Mouse (Mus musculus): Measurements from ENCODE around the gene Sdc1. TPM values are rescaled to one million over a fixed set of nuclear protein-coding genes. Genes with fewer than 3 reads are reported as not detected.

The Sdc1 gene
- polyA plus RNA-seq (2016; fragmentation: Nextera tagmentation; extraction: Ambion mirVana), result 245 and 261 TPM in 2 replicates

DNA sequence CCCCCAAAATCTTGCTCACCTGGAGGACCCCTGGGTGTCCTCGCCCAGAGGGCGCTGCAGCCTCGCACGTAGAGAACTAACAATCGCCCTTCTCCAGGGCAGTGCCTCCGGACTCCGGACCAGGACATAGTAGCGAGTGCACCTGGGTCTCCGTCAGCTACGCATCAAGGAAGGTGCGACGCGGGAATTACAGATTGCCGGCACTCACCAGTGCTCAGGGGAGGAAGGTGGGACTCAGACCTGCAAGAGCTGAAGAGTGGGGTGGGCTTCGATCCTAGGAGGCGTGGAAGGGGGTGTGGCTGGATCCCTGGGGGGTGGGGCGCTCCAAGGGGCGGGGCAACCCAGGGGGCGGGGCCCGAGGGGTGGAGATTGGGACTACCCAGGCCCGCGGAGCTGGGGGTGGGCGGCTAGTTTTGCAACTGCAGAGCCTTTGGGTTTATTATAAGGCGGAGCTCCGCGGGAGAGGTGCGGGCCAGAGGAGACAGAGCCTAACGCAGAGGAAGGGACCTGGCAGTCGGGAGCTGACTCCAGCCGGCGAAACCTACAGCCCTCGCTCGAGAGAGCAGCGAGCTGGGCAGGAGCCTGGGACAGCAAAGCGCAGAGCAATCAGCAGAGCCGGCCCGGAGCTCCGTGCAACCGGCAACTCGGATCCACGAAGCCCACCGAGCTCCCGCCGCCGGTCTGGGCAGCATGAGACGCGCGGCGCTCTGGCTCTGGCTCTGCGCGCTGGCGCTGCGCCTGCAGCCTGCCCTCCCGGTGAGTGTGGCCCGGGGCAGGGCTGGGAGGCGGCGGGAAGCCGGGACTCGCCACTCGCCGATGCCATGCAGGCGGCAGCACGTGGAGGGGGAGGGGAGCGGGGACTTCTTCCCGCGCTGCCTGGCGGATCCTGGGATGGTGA lies at the start of gene Sdc1:
TSS of gene Sdc1 (plus strand) at position 378 of the 898 bp plus-strand sequence.
- WGBS, result under 1% methylated on average over 67 of the region's 67 CpGs

DNA sequence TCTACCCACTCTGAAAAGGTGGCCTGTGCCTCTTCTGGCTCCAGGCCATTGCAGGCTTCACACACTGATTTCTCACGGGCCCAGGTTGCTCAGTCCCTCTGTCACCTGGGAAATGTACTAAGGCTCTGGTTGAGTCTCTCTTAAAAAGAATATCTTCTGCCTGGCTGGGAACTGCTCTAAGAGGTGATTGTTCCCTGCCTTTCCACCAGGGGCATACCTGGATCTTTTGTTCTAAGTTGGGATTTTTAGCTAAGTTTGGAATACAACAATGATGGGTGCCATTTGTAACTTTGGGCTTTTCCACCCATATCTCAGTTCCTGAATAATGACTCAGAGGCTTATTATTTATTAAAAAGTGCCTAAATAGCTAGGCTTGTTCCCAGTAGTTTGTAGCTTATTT lies 44.2 kb upstream of the Sdc1 start:
- 68% methylated on average over 1 of the region's 1 CpGs for WGBS
- H3K36me3 ChIP-seq, result peaks cover 95% of the 10 kb centered on the region
- H3K9me3 ChIP-seq (replicated peaks), result no peaks in the 10 kb centered on the region

More for the DNA sequence above, at the start of gene Sdc1:
- Histone ChIP-seq H3K36me3 (peaks cover 7% of the 10 kb centered on the region; the same call in 1 of the 2 replicates), H3K4me3 (peak within 1 kb of the TSS; percentile 89), H3K27ac (peak within 1 kb of the TSS; percentile 97), H3K27me3 (ENCODE audit: low read depth, poor library complexity, severe bottlenecking) (no peaks in the 10 kb centered on the region), H3K4me1 (peaks cover 43% of the 10 kb centered on the region), H3K9me3 (replicated peaks) (no peaks in the 10 kb centered on the region)
- DNase-seq (ENCODE audit: low spot score), result peak; percentile 99

DNA sequence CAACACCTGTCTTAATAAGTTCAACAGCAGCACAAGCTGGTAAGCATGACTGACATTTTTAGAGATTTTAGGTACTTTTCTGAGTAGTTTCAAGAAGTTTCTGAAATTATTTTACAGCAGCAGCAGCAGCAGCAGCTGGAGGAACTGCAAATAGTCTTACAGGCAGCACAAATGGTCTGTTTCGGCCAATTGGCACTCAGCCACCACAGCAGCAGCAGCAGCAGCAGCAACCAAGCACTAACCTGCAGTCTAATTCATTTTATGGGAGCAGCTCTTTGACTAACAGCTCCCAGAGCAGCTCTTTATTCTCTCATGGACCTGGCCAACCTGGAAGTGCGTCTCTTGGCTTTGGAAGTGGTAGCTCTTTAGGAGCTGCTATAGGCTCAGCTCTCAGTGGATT lies 42.4 kb upstream of the Sdc1 start:
- peaks cover 94% of the 10 kb centered on the region for H3K36me3 ChIP-seq
- no peak overlapping the region for H3K27ac ChIP-seq
- no peak overlapping the region for H3K4me3 ChIP-seq
- no peaks in the 10 kb centered on the region for H3K27me3 ChIP-seq (ENCODE audit: low read depth, poor library complexity, severe bottlenecking)
- no peaks in the 10 kb centered on the region for H3K9me3 ChIP-seq (replicated peaks)
- WGBS, result 93% methylated on average over 2 of the region's 2 CpGs
- no peak for DNase-seq (ENCODE audit: low spot score)
- no peaks in the 10 kb centered on the region for H3K4me1 ChIP-seq

More for the DNA sequence above, 44.2 kb upstream of the Sdc1 start:
- no peak overlapping the region for H3K27ac ChIP-seq
- no peak overlapping the region for H3K4me3 ChIP-seq
- H3K4me1 ChIP-seq, result no peaks in the 10 kb centered on the region
- DNase-seq (ENCODE audit: low spot score), result no peak
- H3K27me3 ChIP-seq (ENCODE audit: low read depth, poor library complexity, severe bottlenecking), result no peaks in the 10 kb centered on the region

DNA sequence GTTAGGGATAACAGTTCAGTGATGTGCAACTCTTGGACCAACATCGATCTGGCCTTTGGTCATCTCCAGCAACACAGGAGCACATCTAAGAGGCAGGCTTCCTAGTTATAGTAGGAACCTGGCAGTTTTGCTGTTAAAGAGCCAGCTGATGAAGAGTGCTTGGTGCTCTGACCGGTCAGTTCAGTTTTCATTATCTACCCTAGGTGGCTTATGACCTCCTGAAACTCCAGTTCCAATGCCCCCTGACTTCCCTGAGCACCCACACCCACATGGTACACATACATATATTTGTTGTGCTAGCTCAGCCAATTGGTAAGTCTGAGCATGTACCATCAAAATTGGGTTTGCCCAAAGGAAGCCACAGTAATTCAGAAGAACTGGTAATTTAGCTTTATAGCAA lies 17.5 kb upstream of the Sdc1 start:
- no peaks in the 10 kb centered on the region for H3K9me3 ChIP-seq (replicated peaks)
- H3K4me1 ChIP-seq, result no peaks in the 10 kb centered on the region
- H3K27ac ChIP-seq, result no peak overlapping the region
- no peak overlapping the region for H3K4me3 ChIP-seq
- no peaks in the 10 kb centered on the region for H3K27me3 ChIP-seq (ENCODE audit: low read depth, poor library complexity, severe bottlenecking)
- no peak for DNase-seq (ENCODE audit: low spot score)
- 97% methylated on average over 2 of the region's 2 CpGs for WGBS
- H3K36me3 ChIP-seq, result peaks cover 99% of the 10 kb centered on the region

DNA sequence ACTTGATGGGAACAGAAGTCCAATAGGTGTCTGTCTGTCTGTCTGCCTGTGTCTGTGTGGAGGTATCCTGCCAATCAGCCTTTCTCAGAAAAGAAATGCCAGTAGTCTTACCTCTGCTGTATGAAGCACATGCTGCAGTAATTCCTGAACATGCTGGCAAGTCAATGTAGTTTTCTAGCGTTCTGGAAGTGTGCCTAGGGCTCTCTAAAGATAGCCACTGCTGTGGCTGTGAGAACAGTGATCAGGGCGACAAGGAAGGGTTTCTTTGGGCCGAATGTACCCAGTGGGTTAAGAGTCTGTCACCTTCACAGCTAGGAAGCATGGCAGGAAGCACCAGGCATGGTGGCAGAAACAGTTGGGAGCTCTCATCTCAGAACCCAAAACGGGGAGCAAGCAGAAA lies 17.0 kb upstream of the Sdc1 start:
- DNase-seq (ENCODE audit: low spot score), result no peak
- no peaks in the 10 kb centered on the region for H3K4me1 ChIP-seq
- 89% methylated on average over 4 of the region's 4 CpGs for WGBS

DNA sequence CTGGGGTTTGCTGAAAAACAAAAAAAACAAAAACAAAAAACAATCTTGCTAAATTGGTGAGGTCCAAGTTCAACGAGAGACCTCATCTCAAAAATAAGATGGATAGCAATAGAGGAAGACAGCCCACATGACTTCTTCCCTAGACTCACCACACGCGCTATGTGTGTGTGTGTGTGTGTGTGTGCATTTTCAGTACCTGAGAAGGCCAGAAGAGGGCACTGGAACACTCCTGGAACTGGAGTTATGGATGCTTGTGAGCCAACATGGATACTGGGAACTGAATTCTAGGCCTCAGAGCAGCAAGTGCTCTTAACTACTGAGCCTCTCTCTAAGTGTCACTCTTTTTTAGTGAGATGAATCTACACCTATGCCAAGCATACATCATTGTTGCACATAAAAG lies 13.1 kb upstream of the Sdc1 start:
- DNase-seq (ENCODE audit: low spot score), result no peak

More for the DNA sequence above, 17.0 kb upstream of the Sdc1 start:
- peaks cover 96% of the 10 kb centered on the region for H3K36me3 ChIP-seq
- no peaks in the 10 kb centered on the region for H3K27me3 ChIP-seq (ENCODE audit: low read depth, poor library complexity, severe bottlenecking)
- no peaks in the 10 kb centered on the region for H3K9me3 ChIP-seq (replicated peaks)
- H3K4me3 ChIP-seq, result no peak overlapping the region
- no peak overlapping the region for H3K27ac ChIP-seq

DNA sequence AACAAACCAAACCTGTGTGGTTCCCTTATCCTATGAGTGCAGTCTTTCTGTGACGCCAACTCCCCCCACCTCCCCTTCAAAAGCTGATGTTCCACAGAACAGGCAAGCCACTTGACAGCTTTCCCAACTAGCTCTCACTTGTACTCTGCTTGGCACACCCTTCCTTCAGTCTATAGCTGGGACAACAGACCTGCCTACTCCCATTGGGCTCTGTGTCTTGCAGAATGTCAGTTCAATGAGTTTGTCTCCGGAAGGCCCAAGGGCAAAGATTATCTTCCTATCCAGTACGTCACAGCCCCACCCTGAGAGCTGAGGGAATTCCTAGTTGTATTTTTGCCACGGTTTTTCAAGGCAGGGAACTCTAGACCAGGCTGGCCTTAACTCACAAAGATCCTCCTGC lies 12.0 kb upstream of the Sdc1 start:
- no peak for DNase-seq (ENCODE audit: low spot score)
- Histone ChIP-seq H3K27ac (no peak overlapping the region), H3K9me3 (replicated peaks) (no peaks in the 10 kb centered on the region), H3K4me1 (peaks cover 9% of the 10 kb centered on the region), H3K36me3 (peaks cover 50% of the 10 kb centered on the region), H3K4me3 (no peak overlapping the region), H3K27me3 (ENCODE audit: low read depth, poor library complexity, severe bottlenecking) (no peaks in the 10 kb centered on the region)
- WGBS, result 83% methylated on average over 4 of the region's 4 CpGs

More for the DNA sequence above, 13.1 kb upstream of the Sdc1 start:
- Histone ChIP-seq H3K9me3 (replicated peaks) (no peaks in the 10 kb centered on the region), H3K27me3 (ENCODE audit: low read depth, poor library complexity, severe bottlenecking) (no peaks in the 10 kb centered on the region), H3K36me3 (peaks cover 61% of the 10 kb centered on the region), H3K4me1 (peaks cover 4% of the 10 kb centered on the region), H3K4me3 (no peak overlapping the region), H3K27ac (no peak overlapping the region)
- 97% methylated on average over 3 of the region's 3 CpGs for whole genome bisulfite sequencing

DNA sequence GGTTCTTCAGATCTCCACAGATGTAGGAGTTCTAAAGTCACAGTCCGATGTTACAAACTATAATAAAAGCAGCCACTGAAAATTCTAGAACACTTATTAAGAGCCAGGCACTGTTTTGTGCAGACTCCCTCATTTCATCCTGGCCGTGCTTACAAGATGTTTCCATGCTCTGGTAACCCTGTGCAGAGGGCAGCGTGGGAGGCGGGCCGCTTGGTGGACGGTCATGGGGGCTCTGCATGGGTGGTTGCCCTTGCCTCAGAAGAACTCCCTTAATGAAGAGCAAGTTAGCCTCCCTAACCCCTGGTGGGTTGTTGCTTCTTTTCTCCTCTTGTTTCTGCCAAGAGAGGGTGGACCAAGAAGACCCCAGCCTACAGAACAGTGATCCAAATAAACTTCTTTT lies 11.3 kb upstream of the Sdc1 start:
- Histone ChIP-seq H3K36me3 (peaks cover 43% of the 10 kb centered on the region), H3K9me3 (replicated peaks) (no peaks in the 10 kb centered on the region), H3K27ac (no peak overlapping the region), H3K4me1 (peaks cover 9% of the 10 kb centered on the region), H3K4me3 (no peak overlapping the region), H3K27me3 (ENCODE audit: low read depth, poor library complexity, severe bottlenecking) (no peaks in the 10 kb centered on the region)
- no peak for DNase-seq (ENCODE audit: low spot score)
- WGBS, result 92% methylated on average over 6 of the region's 6 CpGs

DNA sequence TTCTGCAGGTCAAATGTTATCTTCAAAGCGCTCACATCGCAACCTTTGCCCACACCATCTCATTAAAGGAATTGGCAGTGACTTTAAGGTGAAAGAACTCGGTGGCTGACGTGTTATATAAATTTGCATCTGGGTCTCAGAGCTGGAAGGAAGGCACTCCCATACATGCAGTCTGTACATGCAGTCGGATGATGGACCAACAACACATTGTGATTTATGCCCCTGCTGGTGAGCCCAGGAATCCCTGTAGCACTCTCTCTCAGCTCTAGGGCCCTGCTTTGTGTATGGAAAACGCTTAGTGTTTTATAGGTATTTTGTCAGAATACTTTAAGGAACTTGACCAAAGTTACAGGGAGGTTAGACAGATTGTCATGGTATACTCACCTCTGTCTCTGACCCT lies 10.6 kb upstream of the Sdc1 start:
- H3K9me3 ChIP-seq (replicated peaks), result no peaks in the 10 kb centered on the region
- WGBS, result 83% methylated on average over 6 of the region's 6 CpGs
- DNase-seq (ENCODE audit: low spot score), result no peak
- no peak overlapping the region for H3K4me3 ChIP-seq
- peaks cover 9% of the 10 kb centered on the region for H3K4me1 ChIP-seq
- H3K27ac ChIP-seq, result no peak overlapping the region
- no peaks in the 10 kb centered on the region for H3K27me3 ChIP-seq (ENCODE audit: low read depth, poor library complexity, severe bottlenecking)
- H3K36me3 ChIP-seq, result peaks cover 35% of the 10 kb centered on the region

DNA sequence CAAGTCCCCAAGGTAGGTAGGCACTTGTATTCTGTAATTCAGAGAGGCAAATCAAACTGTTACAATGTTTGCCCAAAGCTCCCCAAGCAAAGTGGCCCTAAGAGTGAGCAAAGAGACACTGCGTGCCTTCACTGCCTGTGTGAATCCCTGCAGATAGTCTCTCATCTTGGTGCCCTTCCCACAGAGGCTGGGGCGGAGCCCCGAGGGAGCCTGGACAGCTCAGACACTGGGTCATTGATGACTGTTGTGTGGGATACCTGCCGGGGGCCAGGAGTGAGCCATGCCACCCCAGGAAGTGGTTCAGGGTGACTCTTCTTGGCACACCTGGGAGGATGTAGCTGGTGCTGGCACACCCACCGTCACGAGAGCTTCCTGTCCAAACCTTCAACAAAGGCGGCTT lies 10.1 kb upstream of the Sdc1 start:
- peaks cover 9% of the 10 kb centered on the region for H3K4me1 ChIP-seq
- H3K4me3 ChIP-seq, result no peak overlapping the region
- no peaks in the 10 kb centered on the region for H3K9me3 ChIP-seq (replicated peaks)
- H3K36me3 ChIP-seq, result peaks cover 30% of the 10 kb centered on the region
- H3K27me3 ChIP-seq (ENCODE audit: low read depth, poor library complexity, severe bottlenecking), result no peaks in the 10 kb centered on the region
- DNase-seq (ENCODE audit: low spot score), result peak; percentile 30
- no peak overlapping the region for H3K27ac ChIP-seq
- 86% methylated on average over 7 of the region's 7 CpGs for WGBS

DNA sequence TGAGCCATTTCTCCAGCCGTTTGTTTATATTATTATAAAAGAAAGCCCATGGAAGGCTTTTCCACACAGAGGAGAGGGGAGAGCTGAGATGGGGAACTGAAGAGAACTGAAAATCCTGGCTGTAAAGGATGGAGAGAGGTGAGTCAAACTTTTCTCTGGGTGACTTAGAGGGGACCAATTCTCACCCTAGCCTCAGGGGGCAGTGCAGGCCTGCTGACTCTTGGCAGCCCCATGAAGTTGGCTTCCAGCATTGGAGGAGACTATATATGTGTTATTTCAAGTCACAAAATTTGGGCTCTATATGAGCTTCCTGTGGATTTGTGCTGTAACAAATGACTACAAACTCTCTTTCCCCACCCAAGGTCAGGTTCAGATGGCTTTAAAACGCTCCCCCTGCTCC lies 8.5 kb upstream of the Sdc1 start:
- peak; percentile 41 for DNase-seq (ENCODE audit: low spot score)
- peaks cover 14% of the 10 kb centered on the region for H3K36me3 ChIP-seq
- H3K4me1 ChIP-seq, result peaks cover 9% of the 10 kb centered on the region
- H3K9me3 ChIP-seq (replicated peaks), result no peaks in the 10 kb centered on the region
- H3K27me3 ChIP-seq (ENCODE audit: low read depth, poor library complexity, severe bottlenecking), result no peaks in the 10 kb centered on the region
- 0 out of 2 replicates have a peak overlapping the region, but pooled peaks have one; percentile 11 for H3K27ac ChIP-seq
- 84% methylated on average over 2 of the region's 2 CpGs for WGBS
- no peak overlapping the region for H3K4me3 ChIP-seq

DNA sequence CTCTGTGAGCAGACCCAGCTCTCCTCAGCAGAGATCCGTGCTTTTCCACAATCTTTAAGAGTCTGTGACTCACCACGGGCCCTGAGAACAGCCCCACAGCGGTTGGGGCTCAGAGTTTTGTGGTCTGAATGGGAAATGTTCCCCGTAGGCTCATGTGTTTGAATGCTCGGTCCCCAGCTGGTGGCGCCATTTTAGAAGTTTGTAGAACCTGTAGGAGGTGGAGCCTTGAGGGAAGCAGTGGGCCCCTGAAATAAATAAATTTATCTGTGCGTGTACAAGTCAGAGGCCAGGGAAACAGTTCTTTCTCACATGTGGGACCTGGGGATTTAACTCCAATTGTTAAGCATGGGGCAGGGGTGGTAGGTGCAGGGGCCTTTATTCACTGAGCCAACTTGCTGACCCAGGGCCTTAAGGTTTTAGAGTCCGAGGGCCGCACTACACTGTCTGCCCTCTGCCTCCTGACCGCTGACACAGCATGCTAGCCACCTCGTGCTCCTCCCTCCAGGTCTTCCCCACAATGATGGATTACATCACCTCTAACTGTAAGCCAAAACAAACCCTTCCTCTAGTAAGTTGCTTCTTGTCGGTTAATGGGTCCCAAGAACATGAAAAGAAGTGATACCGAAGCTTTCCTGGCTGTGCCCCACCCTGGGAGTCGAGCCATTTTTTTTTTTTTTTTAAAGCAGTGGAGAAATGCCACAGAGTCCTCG lies 6.7 kb upstream of the Sdc1 start:
- no peak overlapping the region for H3K27ac ChIP-seq
- peak; percentile 28 for DNase-seq (ENCODE audit: low spot score)
- 0 out of 2 replicates have a peak, but pooled peaks cover under 1% of the 10 kb centered on the region for H3K36me3 ChIP-seq
- H3K9me3 ChIP-seq (replicated peaks), result no peaks in the 10 kb centered on the region
- no peak overlapping the region for H3K4me3 ChIP-seq
- H3K27me3 ChIP-seq (ENCODE audit: low read depth, poor library complexity, severe bottlenecking), result no peaks in the 10 kb centered on the region
- 82% methylated on average over 15 of the region's 15 CpGs for WGBS
- H3K4me1 ChIP-seq, result peaks cover 9% of the 10 kb centered on the region

DNA sequence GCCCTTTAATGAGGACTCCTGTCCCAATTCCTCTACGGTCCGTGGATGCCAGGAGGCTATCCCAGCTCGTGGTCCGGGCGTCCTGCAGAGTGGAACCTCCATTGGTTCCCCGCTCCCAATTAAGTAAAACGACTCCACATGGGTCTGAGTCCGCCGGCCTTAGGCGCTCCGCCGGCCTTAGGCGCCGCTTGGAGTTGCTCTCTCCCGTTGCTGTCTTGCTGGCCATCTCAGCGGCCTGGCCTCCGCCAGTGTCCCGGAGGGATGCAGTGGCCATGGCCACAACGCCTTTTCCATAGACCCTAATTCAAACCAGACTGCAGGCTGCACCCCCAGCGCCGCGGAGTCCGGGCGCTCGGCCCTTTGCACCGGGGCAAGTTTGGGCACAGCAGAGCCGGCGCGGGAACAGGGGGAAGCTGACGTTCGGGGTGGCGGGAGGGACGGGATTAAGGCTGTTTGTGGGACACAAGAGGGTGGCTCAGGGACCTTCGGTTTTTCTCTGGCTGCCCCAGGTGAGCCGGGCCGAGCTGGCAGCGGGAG lies 789 bp downstream of the Sdc1 start:
- peaks cover 49% of the 10 kb centered on the region for H3K4me1 ChIP-seq
- H3K27ac ChIP-seq, result peak overlapping the region; percentile 97
- DNase-seq (ENCODE audit: low spot score), result peak; percentile 82
- H3K9me3 ChIP-seq (replicated peaks), result no peaks in the 10 kb centered on the region
- peaks cover 13% of the 10 kb centered on the region for H3K36me3 ChIP-seq
- WGBS, result under 1% methylated on average over 37 of the region's 37 CpGs
- H3K4me3 ChIP-seq, result peak overlapping the region; percentile 89
- no peaks in the 10 kb centered on the region for H3K27me3 ChIP-seq (ENCODE audit: low read depth, poor library complexity, severe bottlenecking)

Measured in limb, embryonic 10.5 days (tissue).